Mouse (Mus musculus) CH12.LX (cell line): Measurements from ENCODE around the gene Zfp764. TPM values are rescaled to one million over a fixed set of nuclear protein-coding genes. Genes with fewer than 3 reads are reported as not detected.

Experiments used
- DNase-seq: peaks from one replicate; pipeline ENCODE4 v3.0.0-alpha.2; 2013; ENCODE audit errors: extremely low read depth
- H3K27ac ChIP-seq: 2 replicates; pipeline ENCODE4 v1.5.1; 2012; ENCODE audit warnings: low read depth, mild to moderate bottlenecking, control low read depth, moderate library complexity; ENCODE audit not compliant: insufficient read depth
- H3K27me3 ChIP-seq: replicated peaks from 2 replicates; pipeline ENCODE3; 2012; ENCODE audit warnings: inconsistent platforms
- H3K36me3 ChIP-seq, 2 experiments: replicated peaks in 1 of 2; 2 replicates each; pipeline versions ENCODE3 to v1.6.1; 2012; ENCODE audit warnings: inconsistent platforms in 1 of 2, low read length in 1 of 2, mild to moderate bottlenecking in 1 of 2, mixed read lengths in 1 of 2, moderate library complexity in 1 of 2; ENCODE audit not compliant: control insufficient read depth in 1 of 2, insufficient read depth in 1 of 2
- H3K4me1 ChIP-seq, 2 experiments: 2 replicates each; pipeline ENCODE4 v1.6.1; 2012; ENCODE audit warnings: inconsistent platforms in 1 of 2, moderate library complexity in 1 of 2; ENCODE audit not compliant: insufficient read depth in 2 of 2, control insufficient read depth in 1 of 2
- H3K4me2 ChIP-seq: 2 replicates; pipeline ENCODE4 v1.6.1; 2012; ENCODE audit warnings: low read depth, mild to moderate bottlenecking, control low read depth; ENCODE audit not compliant: poor library complexity, insufficient read depth, severe bottlenecking
- H3K4me3 ChIP-seq, 3 experiments: fragments of 150-350 bp in 1 of 3; sonication (generic) in 1 of 3; replicated peaks in 1 of 3; 2 replicates each; pipeline versions ENCODE3 to v1.5.1; 2011 to 2012; ENCODE audit warnings: low read depth in 2 of 3, low read length in 2 of 3, mild to moderate bottlenecking in 2 of 3, moderate library complexity in 2 of 3, control low read depth in 1 of 3, improper control_type of control experiment in 1 of 3, inconsistent platforms in 1 of 3, mixed read lengths in 1 of 3; ENCODE audit not compliant: poor library complexity in 1 of 3
- H3K79me2 ChIP-seq: replicated peaks from 2 replicates; pipeline ENCODE4 v1.6.1; 2012; ENCODE audit warnings: mild to moderate bottlenecking, moderate library complexity; ENCODE audit not compliant: control insufficient read depth, poor library complexity, insufficient read depth, severe bottlenecking; ENCODE audit errors: extremely low read depth
- H3K9ac ChIP-seq: 2 replicates; pipeline ENCODE4 v1.6.1; 2012; ENCODE audit warnings: low read depth, mild to moderate bottlenecking, control low read depth, moderate library complexity; ENCODE audit not compliant: insufficient read depth
- H3K9me3 ChIP-seq: replicated peaks from 2 replicates; pipeline ENCODE3; 2012; ENCODE audit warnings: low read length, inconsistent platforms, mixed read lengths
- BHLHE40 ChIP-seq: IDR thresholded peaks from 2 replicates; pipeline ENCODE4 v1.6.1; 2011; ENCODE audit warnings: mild to moderate bottlenecking, low read depth, low read length, improper control_type of control experiment
- CHD1 ChIP-seq: IDR thresholded peaks from 2 replicates; pipeline ENCODE4 v1.6.1; 2012; ENCODE audit warnings: low read depth, low read length, improper control_type of control experiment, inconsistent platforms
- CHD2 ChIP-seq: IDR thresholded peaks from 2 replicates; pipeline ENCODE4 v1.6.1; 2011; ENCODE audit warnings: low read length, improper control_type of control experiment
- CTCF ChIP-seq, 2 experiments: IDR thresholded peaks in 1 of 2; conservative IDR thresholded peaks in 1 of 2; 2 replicates each; pipeline ENCODE4 v1.5.1; 2011 to 2012; ENCODE audit warnings: low read depth in 2 of 2, low read length in 2 of 2, improper control_type of control experiment in 1 of 2, inconsistent platforms in 1 of 2, mild to moderate bottlenecking in 1 of 2, moderate library complexity in 1 of 2
- E2F4 ChIP-seq: IDR thresholded peaks from 2 replicates; pipeline ENCODE4 v1.6.1; 2011; ENCODE audit warnings: low read depth, low read length, improper control_type of control experiment; ENCODE audit not compliant: insufficient replicate concordance
- ELF1 ChIP-seq: IDR thresholded peaks from 2 replicates; pipeline ENCODE4 v1.6.1; 2014; ENCODE audit warnings: low read depth, mild to moderate bottlenecking, inconsistent platforms, low read length, improper control_type of control experiment
- EP300 ChIP-seq: IDR thresholded peaks from 2 replicates; pipeline ENCODE4 v1.6.1; 2011; ENCODE audit warnings: low read length, improper control_type of control experiment
- ETS1 ChIP-seq: conservative IDR thresholded peaks from 2 replicates; pipeline ENCODE4 v1.6.1; 2012; ENCODE audit warnings: low read depth, mild to moderate bottlenecking, inconsistent platforms, low read length, improper control_type of control experiment, moderate library complexity
- GABPA ChIP-seq: IDR thresholded peaks from 2 replicates; pipeline ENCODE4 v1.6.1; 2012; ENCODE audit warnings: low read depth, low read length, improper control_type of control experiment, inconsistent platforms; ENCODE audit not compliant: insufficient replicate concordance
- HCFC1 ChIP-seq: IDR thresholded peaks from 2 replicates; pipeline ENCODE4 v1.6.1; 2012; ENCODE audit warnings: low read depth, mild to moderate bottlenecking, inconsistent platforms, low read length, improper control_type of control experiment
- IRF4 ChIP-seq: IDR thresholded peaks from 2 replicates; pipeline ENCODE4 v1.6.1; 2014; ENCODE audit warnings: low read depth, mild to moderate bottlenecking, inconsistent platforms, low read length, improper control_type of control experiment
- JUN ChIP-seq: IDR thresholded peaks from 2 replicates; pipeline ENCODE4 v1.6.1; 2011; ENCODE audit warnings: low read depth, mild to moderate bottlenecking, low read length, improper control_type of control experiment, moderate library complexity; ENCODE audit not compliant: insufficient read depth
- JUND ChIP-seq: conservative IDR thresholded peaks from 2 replicates; pipeline ENCODE4 v1.6.1; 2011; ENCODE audit warnings: low read depth, low read length, improper control_type of control experiment
- KAT2A ChIP-seq: IDR thresholded peaks from 2 replicates; pipeline ENCODE4 v1.6.1; 2012; ENCODE audit warnings: low read length, improper control_type of control experiment, inconsistent platforms; ENCODE audit not compliant: insufficient replicate concordance
- MAFK ChIP-seq: IDR thresholded peaks from 2 replicates; pipeline ENCODE4 v1.6.1; 2011; ENCODE audit warnings: low read length, improper control_type of control experiment; ENCODE audit not compliant: insufficient replicate concordance
- MAX ChIP-seq: IDR thresholded peaks from 2 replicates; pipeline ENCODE4 v1.6.1; 2011; ENCODE audit warnings: low read length, improper control_type of control experiment
- MAZ ChIP-seq: IDR thresholded peaks from 2 replicates; pipeline ENCODE4 v1.6.1; 2012; ENCODE audit warnings: low read depth, mild to moderate bottlenecking, inconsistent platforms, low read length, improper control_type of control experiment, moderate library complexity
- MEF2A ChIP-seq: IDR thresholded peaks from 2 replicates; pipeline ENCODE4 v1.6.1; 2014; ENCODE audit warnings: low read depth, mild to moderate bottlenecking, inconsistent platforms, low read length, improper control_type of control experiment, borderline replicate concordance
- MXI1 ChIP-seq: IDR thresholded peaks from 2 replicates; pipeline ENCODE4 v1.6.1; 2011; ENCODE audit warnings: mild to moderate bottlenecking, low read depth, low read length, improper control_type of control experiment
- MYC ChIP-seq: IDR thresholded peaks from 2 replicates; pipeline ENCODE4 v1.6.1; 2011; ENCODE audit warnings: low read depth, mild to moderate bottlenecking, improper control_type of control experiment, low read length
- NELFE ChIP-seq: IDR thresholded peaks from 2 replicates; pipeline ENCODE4 v1.6.1; 2011; ENCODE audit warnings: low read depth, low read length, improper control_type of control experiment
- NRF1 ChIP-seq: IDR thresholded peaks from 2 replicates; pipeline ENCODE4 v1.6.1; 2014; ENCODE audit warnings: low read depth, mild to moderate bottlenecking, inconsistent platforms, low read length, improper control_type of control experiment, moderate library complexity
- PAX5 ChIP-seq: IDR thresholded peaks from 2 replicates; pipeline ENCODE4 v1.6.1; 2012; ENCODE audit warnings: low read length, inconsistent platforms, mixed read lengths
- POLR2A ChIP-seq: IDR thresholded peaks from 2 replicates; pipeline ENCODE4 v1.6.1; 2011; ENCODE audit warnings: low read depth, mild to moderate bottlenecking, improper control_type of control experiment, low read length
- POLR2AphosphoS2 ChIP-seq: IDR thresholded peaks from 2 replicates; pipeline ENCODE4 v1.6.1; 2011; ENCODE audit warnings: low read depth, low read length, improper control_type of control experiment
- RAD21 ChIP-seq: IDR thresholded peaks from 2 replicates; pipeline ENCODE4 v1.6.1; 2011; ENCODE audit warnings: low read depth, mild to moderate bottlenecking, low read length, improper control_type of control experiment, moderate library complexity
- RCOR1 ChIP-seq: conservative IDR thresholded peaks from 2 replicates; pipeline ENCODE4 v1.6.1; 2012; ENCODE audit warnings: low read depth, mild to moderate bottlenecking, inconsistent platforms, low read length, improper control_type of control experiment
- SIN3A ChIP-seq: IDR thresholded peaks from 2 replicates; pipeline ENCODE4 v1.6.1; 2012; ENCODE audit warnings: low read length, improper control_type of control experiment, inconsistent platforms
- SMC3 ChIP-seq: IDR thresholded peaks from 2 replicates; pipeline ENCODE4 v1.6.1; 2011; ENCODE audit warnings: low read depth, low read length, improper control_type of control experiment
- TBP ChIP-seq: conservative IDR thresholded peaks from 2 replicates; pipeline ENCODE4 v1.6.1; 2011; ENCODE audit warnings: low read depth, low read length, improper control_type of control experiment
- TCF12 ChIP-seq: IDR thresholded peaks from 2 replicates; pipeline ENCODE4 v1.6.1; 2014; ENCODE audit warnings: low read depth, mild to moderate bottlenecking, inconsistent platforms, low read length, improper control_type of control experiment
- UBTF ChIP-seq: IDR thresholded peaks from 2 replicates; pipeline ENCODE4 v1.6.1; 2012; ENCODE audit warnings: low read depth, mild to moderate bottlenecking, inconsistent platforms, low read length, improper control_type of control experiment, moderate library complexity
- USF1 ChIP-seq: IDR thresholded peaks from 2 replicates; pipeline ENCODE4 v1.6.1; 2014; ENCODE audit warnings: low read depth, mild to moderate bottlenecking, inconsistent platforms, low read length, improper control_type of control experiment
- USF2 ChIP-seq: conservative IDR thresholded peaks from 2 replicates; pipeline ENCODE4 v1.6.1; 2011; ENCODE audit warnings: low read depth, low read length, improper control_type of control experiment
- ZC3H11A ChIP-seq: IDR thresholded peaks from 2 replicates; pipeline ENCODE4 v1.6.1; 2012; ENCODE audit warnings: low read depth, mild to moderate bottlenecking, inconsistent platforms, low read length, improper control_type of control experiment
- ZKSCAN1 ChIP-seq: IDR thresholded peaks from 2 replicates; pipeline ENCODE4 v1.6.1; 2012; ENCODE audit warnings: low read depth, inconsistent platforms, low read length, improper control_type of control experiment, borderline replicate concordance
- ZMIZ1 ChIP-seq: IDR thresholded peaks from 2 replicates; pipeline ENCODE4 v1.6.1; 2012; ENCODE audit warnings: low read depth, mild to moderate bottlenecking, inconsistent platforms, low read length, improper control_type of control experiment
- ZNF384 ChIP-seq: IDR thresholded peaks from 2 replicates; pipeline ENCODE4 v1.6.1; 2012; ENCODE audit warnings: low read depth, low read length, improper control_type of control experiment, inconsistent platforms
- dilution Hi-C: fragments of 300-500 bp; cut with MboI; formaldehyde crosslinking; loops from 2 replicates; pipeline ENCODE4 v1.14.3; 2020; ENCODE audit warnings: low sequenced_read_pairs; ENCODE audit not compliant: extremely low pct_unique_long_range_greater_than_20kb, extremely low pct_ligation_motif_present
- in situ Hi-C: fragments of 300-500 bp; cut with MboI; formaldehyde crosslinking; loops from 3 replicates; pipeline ENCODE4 v1.14.3; 2019; ENCODE audit warnings: low sequenced_read_pairs, low pct_ligation_motif_present, low pct_unique_long_range_greater_than_20kb, mixed read lengths
- polyA plus RNA-seq: library from polyadenylated mRNA; unstranded; fragments of >175 nt; gene quantifications from 2 replicates; pipeline ENCODE4 v1.2.1, GENCODE M21; 2012; ENCODE audit warnings: low read depth; ENCODE audit not compliant: insufficient read length
- total RNA-seq, 2 experiments: library from RNA; depleted of rRNA; stranded (reverse); fragments of 300-350 nt in 1 of 2; fragments of >200 nt in 1 of 2; gene quantifications; 2 replicates each; pipeline ENCODE4 v1.2.3; 2012 to 2014

Zfp764 gene
- total and polyA plus RNA-seq, 3 experiments: 7.5 to 8.4 (median 7.9) TPM

- Histone ChIP-seq H3K4me2 (peak within 1 kb of the TSS; percentile 88), H3K9me3 (peaks cover 8% of the 10 kb centered on the region), H3K4me3 (peak within 1 kb of the TSS; percentile 80 to 96 (median 81)), H3K4me1 (peaks cover 19 to 36% of the 10 kb centered on the region in 2 experiments), H3K27me3 (no peaks in the 10 kb centered on the region), H3K36me3 (peaks cover 31 to 56% of the 10 kb centered on the region in 2 experiments), H3K9ac (peak within 1 kb of the TSS; percentile 93), H3K27ac (peak within 1 kb of the TSS; percentile 60), H3K79me2 (peaks cover 45% of the 10 kb centered on the region)
- DNase-seq: peak; percentile 98
- in situ Hi-C loops (no loop called here), dilution Hi-C loops (no loop called here)
- TF ChIP-seq ZC3H11A (no peak), MAZ (peak; percentile 79), CHD1 (no peak; the same call in 1 of the 2 replicates), HCFC1 (peak; percentile 98), NRF1 (peak; percentile 78), CTCF (conservative IDR thresholded peaks at IDR 0.05 in 1 of 2, IDR thresholded peaks at IDR 0.05 in 1 of 2; ENCODE audit: low read depth in 2 of 2, low read length in 2 of 2) (0 out of 4 replicates have a peak, but pooled peaks of 1 of the 2 experiments have one; percentile 0), KAT2A (peak; percentile 98), USF2 (no peak), TBP (peak; percentile 90; the same call in 1 of the 2 replicates), PAX5 (no peak), CHD2 (peak; percentile 99), ELF1 (peak; percentile 32; the same call in 1 of the 2 replicates), EP300 (no peak), MAFK (no peak), BHLHE40 (no peak), MEF2A (no peak), E2F4 (peak; percentile 91; the same call in 1 of the 2 replicates), RCOR1 (no peak), TCF12 (peak; percentile 59), UBTF (0 out of 2 replicates have a peak, but pooled peaks have one; percentile 82), POLR2A (peak; percentile 81), MYC (peak; percentile 62; the same call in 1 of the 2 replicates), IRF4 (peak; percentile 53; the same call in 1 of the 2 replicates), USF1 (no peak), GABPA (peak; percentile 68; the same call in 1 of the 2 replicates), MAX (0 out of 2 replicates have a peak, but pooled peaks have one; percentile 55), JUN (no peak), RAD21 (no peak), ZKSCAN1 (no peak), POLR2AphosphoS2 (no peak), ETS1 (no peak), SMC3 (no peak), JUND (no peak), SIN3A (peak; percentile 79), ZNF384 (no peak), NELFE (peak; percentile 54; the same call in 1 of the 2 replicates), ZMIZ1 (peak; percentile 75), MXI1 (no peak; the same call in 1 of the 2 replicates)
These were observed 42.1 kb upstream of the Zfp764 start, which contains the start of gene Zfp689 for GRCm38 (mm10) chr7:127448521-127449300. TSS of gene Zfp689 (minus strand) at chr7:127449158.
